Mouse (Mus musculus): Measurements from ENCODE around the gene Dr1.
A peak's percentile ranks its signal among the peaks of the same experiment; 100 is the strongest.
"Not testable (repeated sequence)": the region's sequence is repeated elsewhere in the genome, so short reads cannot be mapped to it uniquely, and the experiment has no call there.

Gene Dr1

DNA sequence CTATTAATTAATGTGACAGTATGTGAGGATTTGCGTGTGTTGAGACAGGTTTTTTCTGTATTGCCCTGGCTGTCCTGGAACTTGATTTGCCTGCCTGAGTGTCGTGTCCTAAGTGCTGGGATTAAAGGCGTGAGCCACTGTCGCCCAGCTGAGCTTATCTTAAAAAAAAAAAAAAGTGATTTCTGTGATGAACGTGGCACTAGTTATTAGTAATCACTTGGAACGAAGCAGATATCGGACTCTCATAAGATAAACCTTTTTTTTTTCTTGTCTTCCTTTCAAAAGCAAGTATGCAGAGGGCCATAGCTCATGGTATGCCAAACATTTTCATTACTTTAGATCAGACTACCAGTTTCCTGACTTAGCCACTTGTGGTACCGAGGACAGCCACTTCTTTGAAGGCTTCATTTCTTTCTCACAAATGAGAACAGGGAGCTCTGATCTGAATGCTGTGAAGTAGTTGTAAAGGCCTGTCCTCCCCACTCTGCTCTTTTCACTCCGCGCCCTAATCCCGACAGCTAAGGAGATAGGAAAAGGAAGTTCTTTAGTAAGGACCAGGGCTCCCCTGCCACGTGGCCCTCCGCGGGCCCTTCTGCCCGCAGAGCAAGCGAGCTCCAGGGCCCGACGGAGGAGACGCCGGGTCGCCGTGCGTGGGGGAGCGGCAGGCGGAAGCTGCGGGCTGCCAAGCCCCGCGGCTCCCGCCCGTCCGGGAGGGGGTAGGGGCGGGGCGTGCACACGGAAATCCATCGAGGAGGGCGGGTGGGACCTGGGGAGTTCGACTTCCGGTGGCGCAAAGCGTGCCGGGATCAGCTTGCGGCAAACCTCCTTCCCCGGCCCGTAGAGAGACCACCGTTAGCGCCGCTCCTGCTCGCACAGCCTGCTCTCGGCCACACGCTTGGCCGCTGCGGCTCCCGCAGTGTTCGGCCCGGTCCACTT lies at the start of gene Dr1:
TSS of gene Dr1 (plus strand) at position 771 of the 936 bp plus-strand sequence.
- DNase-seq (ENCODE audit: low spot score), result peak; percentile 90

DNA sequence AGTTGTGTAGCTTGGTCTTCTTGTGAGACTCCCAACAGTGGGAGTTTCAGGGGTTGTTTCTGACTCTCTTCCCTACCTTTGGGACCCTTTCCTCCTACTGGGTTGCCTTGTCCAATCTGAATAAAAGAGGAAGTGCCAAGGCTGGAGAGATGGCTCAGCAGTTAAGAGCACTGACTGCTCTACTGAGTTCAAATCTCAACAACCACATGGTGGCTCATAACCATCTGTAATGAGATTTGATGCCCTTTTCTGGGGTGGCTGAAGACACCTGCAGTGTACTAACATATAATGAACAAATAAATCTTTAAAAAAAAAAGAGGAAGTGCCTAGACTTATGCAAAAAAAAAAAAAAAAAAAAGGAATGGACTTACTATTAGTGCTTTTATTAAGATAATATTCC lies 44.6 kb upstream of the Dr1 start:
- no peak for DNase-seq (ENCODE audit: low spot score)

DNA sequence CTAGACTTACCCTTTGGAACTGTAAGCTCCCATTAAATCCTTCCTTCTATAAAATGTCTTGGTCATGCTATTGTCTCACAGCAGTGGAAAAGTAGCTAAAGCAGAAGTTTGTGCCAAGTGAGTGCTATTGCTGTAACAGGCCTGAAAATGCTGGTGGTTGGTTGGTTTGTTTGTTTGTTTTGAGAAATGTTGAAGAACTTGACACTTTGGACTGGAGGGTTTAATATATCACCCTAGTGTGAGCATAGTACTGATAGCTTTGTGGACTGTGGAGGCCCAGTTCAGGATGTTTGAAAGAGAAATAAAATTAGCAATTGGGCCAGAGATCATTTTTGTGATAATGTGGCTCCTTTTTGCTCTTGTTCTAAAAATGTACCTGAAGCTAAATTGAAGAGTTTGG lies 42.5 kb upstream of the Dr1 start:
- no peak for DNase-seq (ENCODE audit: low spot score)

DNA sequence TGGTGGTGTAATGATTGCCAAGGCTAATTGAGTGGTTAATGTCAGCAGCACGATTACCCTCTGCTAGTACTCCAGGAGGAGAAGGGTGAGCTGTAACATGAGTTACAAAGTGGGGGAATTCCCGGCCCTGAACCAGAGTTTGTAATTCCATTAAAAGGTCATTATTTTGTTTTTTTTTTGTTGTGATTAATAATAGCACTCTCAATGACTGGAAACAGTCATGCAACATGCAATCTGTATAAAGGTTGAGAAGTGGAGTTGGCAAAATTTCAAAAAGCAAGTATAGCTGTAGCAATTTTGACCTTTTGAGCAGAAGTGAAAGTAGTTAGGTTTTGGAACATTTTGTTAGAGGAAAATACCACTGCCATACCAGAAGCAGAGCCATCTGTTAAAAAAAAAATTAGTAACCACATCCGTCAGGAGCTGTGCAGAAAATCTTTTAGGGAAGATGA lies 22.4 kb upstream of the Dr1 start:
- no peak for DNase-seq (ENCODE audit: low spot score)

DNA sequence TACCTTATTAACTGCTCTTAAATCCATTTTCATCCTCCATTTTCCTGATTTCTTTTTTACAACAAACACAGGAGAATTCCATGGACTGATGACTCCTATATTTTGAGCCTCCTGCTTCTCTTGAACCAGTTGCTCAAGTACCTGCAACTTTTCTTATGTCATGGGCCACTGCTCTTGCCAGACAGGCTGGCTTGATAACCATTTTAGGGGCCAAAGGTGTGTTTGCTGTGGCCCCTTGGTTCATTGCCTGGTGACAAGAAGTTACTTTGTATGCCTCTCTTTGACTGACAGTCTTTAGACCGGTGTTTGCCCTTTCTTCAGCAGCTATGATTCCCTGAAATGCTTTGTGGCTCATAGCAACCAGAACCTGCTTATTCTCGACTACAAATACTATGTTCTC lies 18.7 kb upstream of the Dr1 start:
- DNase-seq (ENCODE audit: low spot score), result no peak

DNA sequence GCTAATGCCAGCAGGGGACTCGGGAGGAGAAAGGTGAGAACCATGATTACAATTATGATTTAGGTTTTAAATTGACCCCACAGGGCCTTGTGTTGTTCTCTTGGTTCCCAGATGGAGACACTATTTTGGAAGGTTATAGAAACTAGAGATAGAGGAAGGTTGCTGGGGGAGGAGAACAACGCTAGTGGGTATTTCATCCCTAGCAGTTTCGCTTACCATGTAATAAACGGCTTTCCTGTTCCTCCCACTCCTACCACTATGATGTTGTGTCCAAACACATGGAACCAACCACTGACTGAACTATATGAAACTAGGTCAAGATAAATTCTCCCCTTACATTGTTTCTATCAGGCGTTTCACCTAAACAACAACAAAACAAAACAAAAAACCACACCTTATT lies 13.4 kb upstream of the Dr1 start:
- no peak for DNase-seq (ENCODE audit: low spot score)

DNA sequence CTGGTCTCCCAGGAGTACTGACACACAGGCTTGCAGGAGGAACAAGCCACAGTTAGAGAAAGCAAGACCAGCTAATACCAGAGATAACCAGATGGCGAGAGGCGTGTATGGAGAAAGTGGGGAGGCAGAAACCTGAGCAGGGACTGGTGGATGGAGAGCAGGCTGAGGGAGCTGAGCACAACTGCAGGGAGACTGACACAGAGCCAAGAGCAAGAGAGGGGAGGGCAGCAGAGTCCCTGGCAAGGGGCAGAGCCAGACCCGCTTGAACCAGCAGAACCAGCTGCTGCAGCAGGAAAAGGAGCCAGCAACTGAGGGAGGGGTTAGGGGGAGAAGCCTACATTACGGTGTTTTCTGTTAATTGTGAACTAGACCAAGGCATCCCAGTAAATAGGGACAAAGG lies 6.0 kb upstream of the Dr1 start:
- DNase-seq (ENCODE audit: low spot score), result peak; percentile 49

DNA sequence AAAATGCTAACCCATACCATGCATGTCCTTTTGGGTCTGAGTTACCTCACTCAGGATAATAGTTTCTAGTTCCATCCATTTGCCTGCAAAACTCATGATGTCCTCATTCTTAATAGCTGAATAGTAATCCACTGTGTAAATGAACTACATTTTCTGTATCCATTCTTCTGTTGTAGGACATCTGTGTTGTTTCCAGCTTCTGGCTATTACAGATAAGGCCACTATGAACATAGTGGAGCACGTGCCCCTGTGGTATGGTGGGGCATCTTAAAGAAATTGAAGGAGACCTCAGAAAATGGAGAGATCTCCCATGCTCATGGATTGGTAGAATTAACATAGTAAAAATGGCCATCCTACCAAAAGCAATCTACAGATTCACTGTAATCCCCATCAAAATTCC lies 4.9 kb upstream of the Dr1 start:
- DNase-seq (ENCODE audit: low spot score), result not testable (repeated sequence)

DNA sequence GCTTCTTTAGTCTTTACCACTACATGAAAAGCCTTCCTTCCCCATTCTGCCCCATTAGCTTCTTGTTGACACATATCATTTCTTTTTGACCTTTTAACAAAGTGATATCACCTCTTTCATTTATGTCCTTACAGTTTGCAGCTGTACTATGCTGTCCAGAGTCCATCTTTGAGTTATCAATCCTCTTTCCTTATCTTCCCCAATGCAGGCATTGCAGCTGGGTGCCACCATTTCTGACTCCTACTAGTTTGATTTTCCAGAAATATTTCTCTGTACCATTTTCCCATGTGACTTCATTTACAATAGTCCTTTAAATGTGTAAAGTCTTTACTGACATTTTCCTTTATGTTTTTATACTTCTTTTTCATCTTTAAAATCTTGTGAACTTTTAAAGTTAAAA lies 1.7 kb upstream of the Dr1 start:
- no peak for DNase-seq (ENCODE audit: low spot score)

DNA sequence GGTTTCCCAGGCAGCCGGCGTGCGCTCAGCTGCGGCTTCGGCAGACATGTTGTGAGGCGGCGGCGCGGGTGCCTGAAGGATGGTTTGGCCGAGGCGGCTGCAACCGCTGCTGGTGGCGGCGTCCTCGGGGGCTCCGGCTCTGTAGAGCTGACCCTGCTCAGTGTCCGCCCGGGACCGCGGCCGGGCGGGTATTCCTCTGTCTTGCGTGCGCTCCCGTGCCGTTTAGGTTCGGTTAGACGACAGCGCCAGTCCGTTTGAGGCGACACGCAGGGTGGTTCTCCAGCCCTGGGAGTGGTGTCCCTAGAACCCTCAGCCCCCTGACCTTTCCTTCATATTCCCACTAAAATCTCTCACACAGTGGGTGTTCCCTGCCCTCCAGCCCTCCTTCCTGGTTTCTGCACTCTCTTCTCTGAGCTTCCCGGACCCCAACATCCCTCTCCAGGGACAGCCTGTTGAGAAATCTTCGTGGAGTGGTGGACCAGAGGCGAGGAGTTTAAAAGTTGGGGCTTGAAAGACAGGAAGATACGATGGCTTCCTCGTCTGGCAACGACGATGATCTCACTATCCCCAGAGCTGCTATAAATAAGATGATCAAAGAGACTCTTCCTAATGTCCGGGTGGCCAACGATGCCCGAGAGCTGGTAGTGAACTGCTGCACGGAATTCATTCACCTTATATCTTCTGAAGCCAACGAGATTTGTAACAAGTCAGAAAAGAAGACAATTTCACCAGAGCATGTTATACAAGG lies 540 bp downstream of the Dr1 start:
- DNase-seq (ENCODE audit: low spot score), result no peak

DNA sequence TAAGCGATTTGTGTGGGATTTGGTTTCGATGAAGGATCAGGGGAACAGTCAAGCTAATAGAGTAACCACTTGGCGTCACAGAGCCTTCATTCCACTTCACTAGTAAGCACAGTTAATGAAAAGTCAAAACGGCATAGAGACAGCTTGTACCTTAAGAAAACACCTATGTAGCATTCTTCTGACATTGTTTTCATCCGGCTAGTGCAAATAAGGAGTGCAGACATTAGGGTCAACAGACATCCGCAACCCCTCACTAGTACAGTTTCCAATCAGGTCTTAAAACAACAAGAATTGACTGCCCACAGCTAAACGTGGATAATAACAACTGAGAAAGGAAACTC lies 1.1 kb downstream of the Dr1 start:
- DNase-seq (ENCODE audit: low spot score), result no peak

DNA sequence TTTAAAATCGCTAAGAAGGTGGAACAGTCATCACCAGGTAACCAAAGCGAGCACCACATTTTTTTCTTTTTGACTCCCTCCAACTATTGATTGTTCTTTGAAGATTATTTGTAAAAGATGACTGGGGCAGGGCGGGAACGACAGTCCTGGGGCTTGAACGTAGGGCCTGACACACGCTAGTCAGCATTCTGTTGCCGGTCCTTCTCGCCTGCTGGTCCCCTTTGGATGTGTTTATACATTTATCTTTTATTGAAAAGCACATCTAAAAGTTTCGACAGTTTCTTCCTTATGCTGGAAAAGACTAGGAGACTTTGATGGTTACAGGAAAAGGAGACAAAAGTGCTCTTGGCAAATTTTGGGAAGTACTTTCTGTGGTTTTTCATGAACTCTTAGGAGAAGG lies 1.7 kb downstream of the Dr1 start:
- no peak for DNase-seq (ENCODE audit: low spot score)

DNA sequence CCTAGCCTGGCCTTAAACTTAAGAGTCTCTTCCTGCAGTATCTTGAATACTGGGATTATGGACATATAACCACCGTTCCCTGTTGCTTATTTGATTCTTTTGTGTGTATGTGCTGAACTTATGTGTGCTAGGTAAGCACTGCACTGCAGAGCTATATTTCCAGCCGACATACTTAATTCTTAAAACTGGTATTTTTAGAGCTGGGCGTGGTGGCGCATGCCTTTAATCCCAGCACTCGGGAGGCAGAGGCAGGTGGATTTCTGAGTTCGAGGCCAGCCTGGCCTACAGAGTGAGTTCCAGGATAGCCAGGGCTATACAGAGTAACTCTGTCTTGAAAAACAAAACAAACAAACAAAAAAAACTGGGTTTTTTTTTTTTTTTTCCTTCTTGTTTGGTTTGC lies 2.6 kb downstream of the Dr1 start:
- not testable (repeated sequence) for DNase-seq (ENCODE audit: low spot score)

DNA sequence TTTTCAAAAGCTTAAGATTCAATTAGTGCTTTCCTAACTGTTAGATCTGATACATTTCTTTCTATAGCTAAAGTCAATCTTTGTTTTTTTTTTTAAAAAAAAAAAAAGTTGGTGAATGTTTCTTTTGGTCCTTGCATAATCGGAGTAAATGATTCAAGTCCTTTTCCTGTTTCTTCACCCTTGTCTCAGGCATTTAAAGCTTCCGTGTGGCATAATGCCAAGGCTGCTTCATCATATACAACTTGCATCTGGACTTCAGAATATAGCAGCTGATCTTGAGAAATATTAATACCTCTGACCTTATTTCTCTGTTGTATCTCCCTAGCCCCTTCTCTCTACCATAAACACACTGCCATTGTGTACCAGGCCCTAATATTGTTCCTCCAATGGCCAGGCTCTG lies 18.3 kb downstream of the Dr1 start:
- DNase-seq (ENCODE audit: low spot score), result no peak

DNA sequence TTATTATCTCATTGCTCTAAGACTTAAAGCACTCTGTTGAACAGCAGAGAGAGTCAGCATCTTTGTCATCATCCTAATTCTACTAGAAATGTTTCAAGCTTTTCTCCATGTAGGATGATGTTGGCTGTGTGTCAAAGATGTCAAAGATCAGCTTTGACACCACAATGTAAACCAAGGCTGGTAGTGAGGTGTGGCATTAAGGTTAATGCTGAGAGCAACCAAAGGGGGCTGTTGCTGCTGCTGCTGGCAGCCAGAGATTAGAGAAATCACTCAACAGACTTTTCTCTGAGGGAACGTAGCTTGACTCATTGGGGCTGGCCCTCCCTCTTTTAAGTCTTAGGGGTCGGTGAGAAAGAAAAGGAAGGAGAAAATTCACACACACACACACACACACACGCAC lies 32.9 kb downstream of the Dr1 start:
- no peak for DNase-seq (ENCODE audit: low spot score)

DNA sequence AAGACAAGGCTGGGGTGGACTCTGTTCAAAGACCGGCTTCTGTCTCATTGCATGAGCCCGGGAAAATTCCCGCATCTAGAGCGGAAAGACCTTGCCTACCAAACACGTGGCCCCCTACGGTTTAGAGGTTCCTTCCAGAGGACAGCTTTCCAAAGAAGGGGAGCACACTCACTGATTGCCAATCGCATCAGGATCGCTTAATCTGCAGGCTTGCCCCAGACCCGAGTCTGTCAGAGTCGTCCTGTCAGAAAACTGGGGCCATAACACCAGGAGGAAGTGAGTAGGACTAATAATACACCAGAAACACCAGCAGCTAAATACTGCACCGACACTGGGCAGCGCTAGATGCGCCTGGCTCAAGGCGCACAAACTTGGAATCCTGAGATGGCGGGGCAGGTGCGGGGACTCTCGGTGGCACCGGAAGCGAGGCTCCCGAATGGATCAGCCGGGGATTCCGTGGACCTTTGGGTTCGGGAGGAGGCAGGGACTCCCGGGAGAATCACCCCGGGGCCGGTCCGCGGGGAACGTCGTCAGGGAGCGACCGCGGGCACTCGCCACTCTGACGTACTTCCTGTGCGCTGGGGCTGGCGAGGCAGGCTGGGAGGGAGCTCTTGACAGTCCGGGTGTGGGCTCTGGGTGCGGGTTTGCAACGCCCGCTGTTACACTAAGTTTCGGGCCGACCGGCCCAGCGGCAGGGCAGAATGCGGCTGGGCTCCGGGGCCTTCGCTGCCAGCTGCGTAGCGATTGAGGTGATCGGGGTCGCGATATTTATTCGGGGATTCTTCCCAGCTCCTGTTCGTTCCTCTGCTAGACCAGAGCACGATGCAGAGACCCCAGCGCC lies 43.7 kb downstream of the Dr1 start, which contains the start of gene Pigg:
TSS of gene Pigg (plus strand) at position 386 of the 841 bp plus-strand sequence.
- peak; percentile 93 for DNase-seq (ENCODE audit: low spot score)

DNA sequence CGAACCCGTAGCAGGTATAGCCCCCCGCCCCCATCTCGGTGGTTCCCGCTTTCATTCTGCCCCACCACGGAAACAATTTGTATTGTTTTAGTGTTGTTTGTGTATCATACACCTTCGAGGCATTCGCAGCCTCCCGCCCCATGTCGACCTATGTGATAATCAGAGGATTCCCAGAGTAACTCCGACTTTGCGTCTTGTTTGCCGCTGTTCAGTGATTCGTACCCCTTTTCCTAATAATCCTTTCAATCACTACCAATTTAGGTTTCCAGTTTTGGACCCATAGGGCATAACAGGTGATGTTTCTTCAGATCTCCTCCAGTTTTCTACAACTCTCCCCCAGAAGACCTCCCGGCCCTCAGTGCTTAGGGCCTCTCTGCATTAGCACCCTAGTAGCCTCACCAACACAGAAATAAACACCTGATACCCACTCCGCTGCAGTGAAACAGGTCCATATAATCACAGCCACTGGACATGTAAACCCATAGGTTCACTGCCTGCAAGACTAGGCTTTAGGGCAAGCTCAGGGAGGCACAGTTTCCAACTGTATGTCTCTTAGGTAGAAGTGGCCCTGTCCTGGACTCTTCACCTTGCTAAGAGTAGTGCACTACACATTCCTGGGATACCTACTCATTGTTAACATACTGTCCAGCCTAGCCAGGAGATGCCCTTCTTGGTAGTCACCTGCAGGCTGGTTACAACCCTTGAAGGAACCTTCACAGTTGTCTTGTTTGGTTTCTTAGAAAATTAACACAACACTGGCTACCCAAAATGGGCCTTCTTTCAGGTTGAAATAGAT lies 44.6 kb downstream of the Dr1 start:
- DNase-seq (ENCODE audit: low spot score), result no peak

Data from testis, postnatal 10 days (tissue).